Mouse (Mus musculus): ENCODE measurements around the gene Tspan9. TPM values are rescaled to one million over a fixed set of nuclear protein-coding genes. Genes with fewer than 3 reads are reported as not detected.
A peak's percentile ranks its signal among the peaks of the same experiment; 100 is the strongest.

Gene Tspan9
- polyA plus RNA-seq, 1 experiment from 2014 or later = 114 TPM

DNA sequence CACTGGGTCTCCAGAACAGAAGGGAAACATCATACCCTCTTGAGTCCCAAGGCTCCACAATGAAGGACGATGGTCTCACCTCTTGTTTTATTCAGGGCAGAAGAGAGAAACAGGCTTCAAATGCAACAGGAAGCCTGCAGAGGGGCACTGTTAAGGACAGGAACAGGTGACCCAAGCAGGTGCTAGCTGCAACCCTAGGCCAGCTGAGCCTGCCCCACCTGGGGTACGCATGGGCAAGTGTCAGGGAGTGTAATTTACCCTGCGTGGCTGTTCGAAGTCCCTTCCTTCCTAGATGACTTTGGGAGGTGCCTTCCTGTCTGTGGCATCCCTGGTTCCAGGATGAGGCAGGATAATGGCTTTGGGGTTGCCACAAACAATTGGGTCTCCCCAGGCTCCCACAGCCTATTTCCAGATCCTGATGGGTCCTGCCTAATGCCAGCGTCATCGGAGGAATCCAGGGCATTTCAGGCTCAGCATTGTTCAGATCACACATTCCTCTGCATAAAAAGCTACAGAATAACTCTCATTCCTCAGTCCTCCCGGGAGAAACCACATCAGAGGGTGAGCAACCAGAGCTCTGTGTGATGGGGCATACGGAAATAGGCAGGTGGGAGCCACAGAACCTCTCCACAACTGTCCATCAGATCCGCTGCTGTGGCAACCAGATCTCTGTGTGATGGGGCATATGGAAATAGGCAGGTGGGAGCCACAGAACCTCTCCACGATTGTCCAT, 90.2 kb downstream of the Tspan9 start:
- 68% methylated on average over 10 of the region's 10 CpGs for WGBS
- no peak overlapping the region for H3K27ac ChIP-seq
- no peak for ATAC-seq (ENCODE audit: insufficient number of reproducible peaks, insufficient read depth, low FRiP score, low TSS enrichment, low read depth)

GRCm38 (mm10) chr6:128047671-128048070, 95.7 kb downstream of the Tspan9 start:
- ATAC-seq (ENCODE audit: insufficient number of reproducible peaks, insufficient read depth, low FRiP score, low TSS enrichment, low read depth) = no peak
- Histone ChIP-seq H3K27me3 (no peaks in the 10 kb centered on the region), H3K27ac (no peak overlapping the region), H3K9ac (replicated peaks) (no peak overlapping the region), H3K4me1 (replicated peaks) (peaks cover 12% of the 10 kb centered on the region; the same call in 1 of the 2 replicates), H3K36me3 (no peaks in the 10 kb centered on the region), H3K9me3 (no peaks in the 10 kb centered on the region), H3K4me3 (replicated peaks) (no peak overlapping the region), H3K4me2 (no peak overlapping the region)
- WGBS = 57% methylated on average over 7 of the region's 7 CpGs

More for the DNA sequence above, 90.2 kb downstream of the Tspan9 start:
- no peak overlapping the region for H3K9ac ChIP-seq (replicated peaks)
- H3K4me3 ChIP-seq (replicated peaks) = no peak overlapping the region
- H3K9me3 ChIP-seq = no peaks in the 10 kb centered on the region
- no peaks in the 10 kb centered on the region for H3K27me3 ChIP-seq
- H3K4me2 ChIP-seq = no peak overlapping the region
- peaks cover 33% of the 10 kb centered on the region for H3K4me1 ChIP-seq (replicated peaks)
- 0 out of 2 replicates have a peak, but pooled peaks cover 3% of the 10 kb centered on the region for H3K36me3 ChIP-seq

GRCm38 (mm10) chr6:128047239-128047638, 96.2 kb downstream of the Tspan9 start:
- Histone ChIP-seq H3K27ac (no peak overlapping the region), H3K36me3 (no peaks in the 10 kb centered on the region), H3K4me3 (replicated peaks) (no peak overlapping the region), H3K9me3 (no peaks in the 10 kb centered on the region), H3K4me2 (no peak overlapping the region), H3K9ac (replicated peaks) (no peak overlapping the region), H3K4me1 (replicated peaks) (peaks cover 12% of the 10 kb centered on the region), H3K27me3 (no peaks in the 10 kb centered on the region)
- WGBS = 82% methylated on average over 8 of the region's 8 CpGs
- ATAC-seq (ENCODE audit: insufficient number of reproducible peaks, insufficient read depth, low FRiP score, low TSS enrichment, low read depth) = no peak

DNA sequence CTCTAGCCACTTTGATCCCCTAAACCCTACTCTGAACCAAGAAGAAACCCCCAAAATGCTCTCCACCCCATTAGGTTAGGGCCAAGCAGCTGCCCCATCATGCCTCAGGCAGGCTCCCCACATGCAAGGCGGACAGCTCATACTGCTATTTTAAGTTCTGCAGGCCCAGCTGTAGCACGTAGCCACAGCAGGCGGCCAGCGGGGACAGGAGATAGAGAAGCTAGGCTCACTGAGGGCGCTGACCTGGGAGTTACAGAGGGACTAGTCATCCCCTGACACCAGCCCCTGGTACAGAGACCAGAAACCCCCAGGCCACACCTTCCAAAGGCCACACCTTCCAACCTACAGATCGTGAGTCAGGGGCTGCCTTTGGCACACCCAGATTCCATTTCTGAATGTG, 96.6 kb downstream of the Tspan9 start:
- ATAC-seq (ENCODE audit: insufficient number of reproducible peaks, insufficient read depth, low FRiP score, low TSS enrichment, low read depth) = no peak
- Histone ChIP-seq H3K4me3 (replicated peaks) (no peak overlapping the region), H3K27ac (no peak overlapping the region), H3K36me3 (no peaks in the 10 kb centered on the region), H3K27me3 (no peaks in the 10 kb centered on the region), H3K4me1 (replicated peaks) (peaks cover 17% of the 10 kb centered on the region), H3K4me2 (no peak overlapping the region), H3K9ac (replicated peaks) (no peak overlapping the region), H3K9me3 (no peaks in the 10 kb centered on the region)
- WGBS = 57% methylated on average over 6 of the region's 6 CpGs

DNA sequence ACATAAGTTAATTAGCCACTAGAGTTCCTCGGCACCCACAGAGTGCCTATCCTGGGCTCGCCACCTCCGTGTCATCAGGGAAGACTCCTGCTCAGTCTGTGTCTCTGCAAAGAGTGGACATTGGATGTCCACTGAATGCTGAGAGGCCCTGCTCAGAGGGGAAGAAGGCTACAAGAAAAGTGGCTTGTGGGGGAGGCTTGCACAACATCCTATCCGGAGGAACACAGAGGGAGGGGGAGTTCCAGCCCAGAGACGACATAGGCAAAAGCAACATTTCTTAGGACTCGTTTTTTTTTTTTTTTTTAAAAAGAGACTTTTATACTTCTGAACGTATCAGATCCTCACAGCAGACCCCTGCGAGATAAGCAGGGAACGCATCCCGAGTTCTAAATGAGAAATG, 98.7 kb downstream of the Tspan9 start:
- Histone ChIP-seq H3K9me3 (no peaks in the 10 kb centered on the region), H3K4me3 (replicated peaks) (no peak overlapping the region), H3K4me1 (replicated peaks) (peaks cover 22% of the 10 kb centered on the region), H3K4me2 (no peak overlapping the region), H3K27me3 (no peaks in the 10 kb centered on the region), H3K9ac (replicated peaks) (no peak overlapping the region), H3K27ac (no peak overlapping the region), H3K36me3 (no peaks in the 10 kb centered on the region)
- 81% methylated on average over 10 of the region's 10 CpGs for WGBS
- ATAC-seq (ENCODE audit: insufficient number of reproducible peaks, insufficient read depth, low FRiP score, low TSS enrichment, low read depth) = no peak

DNA sequence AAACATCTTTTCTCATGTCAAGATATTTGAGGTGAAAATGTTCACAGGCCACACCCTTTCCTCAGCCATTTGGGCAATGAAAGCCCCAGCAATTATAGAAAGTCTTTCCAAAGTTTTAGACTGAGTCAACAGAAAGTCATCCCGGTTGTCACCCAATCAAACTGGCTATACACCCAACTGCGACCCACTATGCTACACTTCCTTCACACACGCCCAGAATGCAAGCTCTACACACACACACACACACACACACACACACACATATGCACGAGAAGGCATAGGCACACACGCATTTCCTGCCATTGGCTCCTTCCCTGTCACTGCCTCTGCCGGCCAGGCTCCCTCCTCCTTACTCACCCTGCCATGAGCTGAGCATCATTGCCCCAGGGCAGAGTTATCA, 99.9 kb downstream of the Tspan9 start:
- no peaks in the 10 kb centered on the region for H3K36me3 ChIP-seq
- no peak overlapping the region for H3K4me2 ChIP-seq
- WGBS = 77% methylated on average over 6 of the region's 6 CpGs
- no peak overlapping the region for H3K9ac ChIP-seq (replicated peaks)
- no peak overlapping the region for H3K4me3 ChIP-seq (replicated peaks)
- ATAC-seq (ENCODE audit: insufficient number of reproducible peaks, insufficient read depth, low FRiP score, low TSS enrichment, low read depth) = no peak
- H3K9me3 ChIP-seq = no peaks in the 10 kb centered on the region
- H3K27ac ChIP-seq = no peak overlapping the region
- peaks cover 34% of the 10 kb centered on the region for H3K4me1 ChIP-seq (replicated peaks)
- no peaks in the 10 kb centered on the region for H3K27me3 ChIP-seq

- Histone ChIP-seq H3K4me3 (replicated peaks) (no peak overlapping the region), H3K36me3 (no peaks in the 10 kb centered on the region), H3K9me3 (no peaks in the 10 kb centered on the region), H3K4me2 (no peak overlapping the region), H3K4me1 (replicated peaks) (peaks cover 51% of the 10 kb centered on the region), H3K27ac (no peak overlapping the region), H3K9ac (replicated peaks) (no peak overlapping the region), H3K27me3 (no peaks in the 10 kb centered on the region)
- WGBS = 48% methylated on average over 6 of the region's 6 CpGs
- no peak for ATAC-seq (ENCODE audit: insufficient number of reproducible peaks, insufficient read depth, low FRiP score, low TSS enrichment, low read depth)
Measured at GRCm38 (mm10) chr6:128041836-128042235, 101.6 kb downstream of the Tspan9 start.

- Histone ChIP-seq H3K9me3 (no peaks in the 10 kb centered on the region), H3K4me2 (no peak overlapping the region), H3K36me3 (no peaks in the 10 kb centered on the region), H3K4me1 (replicated peaks) (peaks cover 72% of the 10 kb centered on the region), H3K4me3 (replicated peaks) (no peak overlapping the region), H3K27me3 (no peaks in the 10 kb centered on the region; the same call in 1 of the 2 replicates), H3K9ac (replicated peaks) (no peak overlapping the region), H3K27ac (0 out of 2 replicates have a peak overlapping the region, but pooled peaks have one; percentile 23)
- no peak for ATAC-seq (ENCODE audit: insufficient number of reproducible peaks, insufficient read depth, low FRiP score, low TSS enrichment, low read depth)
- WGBS = 80% methylated on average over 9 of the region's 9 CpGs
Measured at GRCm38 (mm10) chr6:128039077-128039766, 104.2 kb downstream of the Tspan9 start.

GRCm38 (mm10) chr6:128038568-128038967, 104.8 kb downstream of the Tspan9 start:
- no peak overlapping the region for H3K9ac ChIP-seq (replicated peaks)
- no peak for ATAC-seq (ENCODE audit: insufficient number of reproducible peaks, insufficient read depth, low FRiP score, low TSS enrichment, low read depth)
- peak overlapping the region; percentile 32; the same call in 1 of the 2 replicates for H3K27ac ChIP-seq
- 44% methylated on average over 6 of the region's 6 CpGs for WGBS
- no peaks in the 10 kb centered on the region for H3K36me3 ChIP-seq
- H3K4me1 ChIP-seq (replicated peaks) = peaks cover 76% of the 10 kb centered on the region
- no peaks in the 10 kb centered on the region for H3K9me3 ChIP-seq
- H3K4me3 ChIP-seq (replicated peaks) = no peak overlapping the region
- peaks cover 4% of the 10 kb centered on the region for H3K27me3 ChIP-seq
- H3K4me2 ChIP-seq = no peak overlapping the region

DNA sequence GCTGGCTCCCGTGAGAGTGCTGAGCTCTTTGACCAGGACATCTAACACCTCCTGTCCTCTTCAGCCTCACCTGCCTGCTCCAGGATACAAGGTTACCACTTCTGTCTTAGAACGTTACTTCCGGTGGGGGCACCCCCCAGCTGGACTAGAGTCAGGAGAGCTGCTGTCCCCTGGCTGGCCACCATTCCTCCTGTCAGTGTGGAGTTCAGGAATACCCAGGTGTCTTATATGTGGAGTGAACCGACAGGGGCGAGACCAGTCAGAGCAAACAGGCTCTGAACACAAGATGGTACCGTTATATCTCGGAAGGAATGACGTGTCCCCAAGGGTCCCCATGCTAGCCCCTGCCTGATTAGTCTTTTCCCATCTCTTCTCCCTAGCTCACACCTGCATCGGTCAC, 106.8 kb downstream of the Tspan9 start:
- H3K4me3 ChIP-seq (replicated peaks) = no peak overlapping the region
- WGBS = 77% methylated on average over 9 of the region's 9 CpGs
- ATAC-seq (ENCODE audit: insufficient number of reproducible peaks, insufficient read depth, low FRiP score, low TSS enrichment, low read depth) = no peak
- H3K27ac ChIP-seq = no peak overlapping the region
- no peak overlapping the region for H3K9ac ChIP-seq (replicated peaks)
- H3K36me3 ChIP-seq = no peaks in the 10 kb centered on the region
- no peaks in the 10 kb centered on the region for H3K9me3 ChIP-seq
- H3K4me2 ChIP-seq = no peak overlapping the region
- H3K4me1 ChIP-seq (replicated peaks) = peaks cover 78% of the 10 kb centered on the region
- H3K27me3 ChIP-seq = peaks cover 17% of the 10 kb centered on the region

- Histone ChIP-seq H3K4me2 (peak overlapping the region; percentile 98), H3K9me3 (no peaks in the 10 kb centered on the region), H3K4me1 (replicated peaks) (peaks cover 75% of the 10 kb centered on the region), H3K27ac (peak overlapping the region; percentile 85), H3K27me3 (peaks cover 17% of the 10 kb centered on the region), H3K9ac (replicated peaks) (peak overlapping the region; percentile 62), H3K36me3 (no peaks in the 10 kb centered on the region), H3K4me3 (replicated peaks) (peak overlapping the region; percentile 55)
- no peak for ATAC-seq (ENCODE audit: insufficient number of reproducible peaks, insufficient read depth, low FRiP score, low TSS enrichment, low read depth)
- 5% methylated on average over 4 of the region's 4 CpGs for WGBS
Measured at GRCm38 (mm10) chr6:128035930-128036309, 107.5 kb downstream of the Tspan9 start.

Measured in limb, embryonic 12.5 days (tissue).